Mouse (Mus musculus): ENCODE data around the gene Klrb1. TPM values are rescaled to one million over a fixed set of nuclear protein-coding genes. Genes with fewer than 3 reads are reported as not detected.
"Not testable (repeated sequence)": the region's sequence is repeated elsewhere in the genome, so short reads cannot be mapped to it uniquely, and the experiment has no call there.

Klrb1 gene
- 0.20 TPM in 1 of 2 replicates, not detected in the other for polyA plus RNA-seq (2015; fragmentation: Nextera tagmentation; extraction: Ambion mirVana)

DNA sequence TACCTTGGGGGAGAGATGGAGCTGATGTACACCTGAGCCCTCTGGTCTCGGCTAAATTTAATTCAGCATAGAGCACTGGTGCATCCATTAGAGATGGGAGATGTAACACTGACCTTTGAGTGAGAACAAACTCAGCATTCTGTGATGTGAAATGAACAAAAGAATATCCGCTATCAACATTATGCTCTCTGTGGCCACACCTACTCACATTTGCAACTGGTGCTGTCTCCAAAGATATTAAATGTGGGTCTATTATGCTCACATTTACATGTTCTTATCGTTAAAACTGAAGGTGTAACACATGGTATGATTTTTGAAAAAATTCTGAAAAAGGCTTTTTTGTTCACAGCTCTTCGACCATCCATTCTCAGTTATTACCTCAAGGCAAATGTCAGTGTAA, at the start of gene Klrb1:
Klrb1 (minus strand) TSS at position 101 of the 400 bp plus-strand sequence.
- H3K36me3 ChIP-seq: no peaks in the 10 kb centered on the region
- no peak within 1 kb of the TSS for H3K4me2 ChIP-seq (replicated peaks)
- 83% methylated on average over 4 of the region's 4 CpGs for WGBS
- no peak for ATAC-seq
- no peak within 1 kb of the TSS for H3K4me3 ChIP-seq (replicated peaks)
- no peaks in the 10 kb centered on the region for H3K9me3 ChIP-seq
- no peak within 1 kb of the TSS for H3K9ac ChIP-seq (replicated peaks)
- no peaks in the 10 kb centered on the region for H3K27me3 ChIP-seq
- H3K27ac ChIP-seq: no peak within 1 kb of the TSS
- H3K4me1 ChIP-seq (replicated peaks): no peaks in the 10 kb centered on the region

GRCm38 (mm10) chr6:128769481-128770253, 46.8 kb upstream of the Klrb1 start:
- no peaks in the 10 kb centered on the region for H3K36me3 ChIP-seq
- no peaks in the 10 kb centered on the region for H3K27me3 ChIP-seq
- ATAC-seq: no peak
- H3K4me1 ChIP-seq (replicated peaks): peaks cover 5% of the 10 kb centered on the region; the same call in 1 of the 2 replicates
- WGBS: 83% methylated on average over 10 of the region's 10 CpGs
- no peak overlapping the region for H3K4me3 ChIP-seq (replicated peaks)
- H3K27ac ChIP-seq: peak overlapping the region; percentile 11; the same call in 1 of the 2 replicates
- no peak overlapping the region for H3K4me2 ChIP-seq (replicated peaks)
- H3K9me3 ChIP-seq: no peaks in the 10 kb centered on the region
- H3K9ac ChIP-seq (replicated peaks): no peak overlapping the region

- no peaks in the 10 kb centered on the region for H3K9me3 ChIP-seq
- no peaks in the 10 kb centered on the region for H3K27me3 ChIP-seq
- no peak overlapping the region for H3K27ac ChIP-seq
- no peak overlapping the region for H3K4me3 ChIP-seq (replicated peaks)
- 82% methylated on average over 4 of the region's 4 CpGs for WGBS
- peaks cover 8% of the 10 kb centered on the region; the same call in 1 of the 2 replicates for H3K4me1 ChIP-seq (replicated peaks)
- no peak for ATAC-seq
- H3K36me3 ChIP-seq: no peaks in the 10 kb centered on the region
- no peak overlapping the region for H3K4me2 ChIP-seq (replicated peaks)
- H3K9ac ChIP-seq (replicated peaks): no peak overlapping the region
These were observed 45.2 kb upstream of the Klrb1 start for GRCm38 (mm10) chr6:128768047-128768446.

- H3K4me3 ChIP-seq (replicated peaks); H3K9me3 ChIP-seq; H3K9ac ChIP-seq (replicated peaks); H3K36me3 ChIP-seq; H3K27me3 ChIP-seq: not testable (repeated sequence)
- H3K27ac ChIP-seq: peak overlapping the region; percentile 57
- peaks cover 10% of the 10 kb centered on the region for H3K4me1 ChIP-seq (replicated peaks)
- WGBS: 63% methylated on average over 6 of the region's 6 CpGs
- 0 out of 2 replicates have a peak overlapping the region, but pooled peaks have one; percentile 8 for H3K4me2 ChIP-seq (replicated peaks)
- peak; percentile 47 for ATAC-seq
These were observed 43.8 kb upstream of the Klrb1 start for GRCm38 (mm10) chr6:128766486-128767254.

DNA sequence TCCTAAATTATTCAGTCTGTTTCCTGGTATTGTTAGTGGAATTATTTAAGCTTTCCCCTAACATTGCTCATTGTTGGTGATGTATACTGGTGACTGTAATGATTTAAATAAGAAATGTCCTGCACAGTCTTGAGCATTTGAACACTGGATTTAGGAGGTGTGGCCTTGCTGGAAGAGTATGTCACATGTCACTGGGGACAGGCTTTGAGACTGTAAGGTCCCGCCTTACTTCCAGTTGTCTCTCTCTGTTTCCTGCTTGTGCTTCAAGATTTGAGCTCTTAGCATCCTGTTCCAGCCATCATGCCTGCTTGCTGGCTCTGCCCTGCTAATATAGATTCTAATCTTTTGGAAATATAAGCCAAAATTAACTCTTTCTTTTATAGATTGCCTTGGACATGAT, 42.4 kb upstream of the Klrb1 start:
- no peak for ATAC-seq
- no peaks in the 10 kb centered on the region for H3K9me3 ChIP-seq

DNA sequence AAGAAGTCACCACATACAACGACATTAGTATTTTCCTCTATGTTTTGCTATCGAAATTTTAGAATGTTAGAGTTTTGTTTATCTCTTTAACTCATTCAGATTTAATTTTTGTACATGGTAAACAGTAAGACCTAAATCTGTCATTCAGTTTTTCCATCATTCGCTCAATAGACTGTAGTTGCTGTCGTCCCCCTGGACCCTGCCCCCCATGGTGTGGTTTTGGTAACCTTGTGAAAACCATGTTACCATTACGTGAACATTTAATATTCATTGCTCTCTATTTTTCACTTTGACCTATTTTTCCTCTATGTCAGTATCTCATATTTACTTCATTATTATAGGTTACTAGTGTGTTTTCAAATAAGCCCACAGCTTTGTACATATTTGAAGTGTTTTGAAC, 41.7 kb upstream of the Klrb1 start:
- Histone ChIP-seq H3K9ac (replicated peaks) (peak overlapping the region; percentile 49; the same call in 1 of the 2 replicates), H3K36me3 (no peaks in the 10 kb centered on the region), H3K4me2 (replicated peaks) (peak overlapping the region; percentile 46), H3K27me3 (no peaks in the 10 kb centered on the region), H3K27ac (peak overlapping the region; percentile 75), H3K4me3 (replicated peaks) (peak overlapping the region; percentile 59), H3K9me3 (no peaks in the 10 kb centered on the region), H3K4me1 (replicated peaks) (peaks cover 15% of the 10 kb centered on the region)
- ATAC-seq: no peak
- WGBS: 20% methylated on average over 5 of the region's 5 CpGs

More for the DNA sequence above, 42.4 kb upstream of the Klrb1 start:
- H3K27ac ChIP-seq: no peak overlapping the region
- H3K36me3 ChIP-seq: no peaks in the 10 kb centered on the region
- WGBS: 80% methylated on average over 1 of the region's 1 CpGs
- H3K4me3 ChIP-seq (replicated peaks): no peak overlapping the region
- H3K4me1 ChIP-seq (replicated peaks): peaks cover 15% of the 10 kb centered on the region
- H3K9ac ChIP-seq (replicated peaks): no peak overlapping the region
- no peaks in the 10 kb centered on the region for H3K27me3 ChIP-seq
- no peak overlapping the region for H3K4me2 ChIP-seq (replicated peaks)

GRCm38 (mm10) chr6:128763736-128764523, 41.1 kb upstream of the Klrb1 start:
- H3K36me3 ChIP-seq: no peaks in the 10 kb centered on the region
- 2% methylated on average over 30 of the region's 30 CpGs for WGBS
- no peaks in the 10 kb centered on the region for H3K9me3 ChIP-seq
- peaks cover 15% of the 10 kb centered on the region for H3K4me1 ChIP-seq (replicated peaks)
- peak overlapping the region; percentile 63 for H3K4me2 ChIP-seq (replicated peaks)
- peak overlapping the region; percentile 89 for H3K27ac ChIP-seq
- no peaks in the 10 kb centered on the region for H3K27me3 ChIP-seq
- H3K4me3 ChIP-seq (replicated peaks): peak overlapping the region; percentile 59
- peak; percentile 89 for ATAC-seq
- peak overlapping the region; percentile 72 for H3K9ac ChIP-seq (replicated peaks)

GRCm38 (mm10) chr6:128762892-128763670, 40.2 kb upstream of the Klrb1 start:
- peak overlapping the region; percentile 63 for H3K4me2 ChIP-seq (replicated peaks)
- H3K9me3 ChIP-seq, H3K36me3 ChIP-seq, H3K27me3 ChIP-seq, ATAC-seq: not testable (repeated sequence)
- peak overlapping the region; percentile 89 for H3K27ac ChIP-seq
- H3K4me1 ChIP-seq (replicated peaks): peaks cover 15% of the 10 kb centered on the region
- peak overlapping the region; percentile 72; the same call in 1 of the 2 replicates for H3K9ac ChIP-seq (replicated peaks)
- peak overlapping the region; percentile 59 for H3K4me3 ChIP-seq (replicated peaks)
- 74% methylated on average over 10 of the region's 10 CpGs for WGBS

- no peaks in the 10 kb centered on the region for H3K27me3 ChIP-seq
- whole genome bisulfite sequencing: 46% methylated on average over 5 of the region's 5 CpGs
- peak overlapping the region; percentile 65 for H3K4me3 ChIP-seq (replicated peaks)
- peak overlapping the region; percentile 51 for H3K4me2 ChIP-seq (replicated peaks)
- H3K36me3 ChIP-seq: no peaks in the 10 kb centered on the region
- no peak for ATAC-seq
- peak overlapping the region; percentile 48 for H3K27ac ChIP-seq
- H3K9ac ChIP-seq (replicated peaks): peak overlapping the region; percentile 52; the same call in 1 of the 2 replicates
- no peaks in the 10 kb centered on the region for H3K9me3 ChIP-seq
- H3K4me1 ChIP-seq (replicated peaks): peaks cover 10% of the 10 kb centered on the region
These were observed 38.3 kb upstream of the Klrb1 start for GRCm38 (mm10) chr6:128761144-128761540.

DNA sequence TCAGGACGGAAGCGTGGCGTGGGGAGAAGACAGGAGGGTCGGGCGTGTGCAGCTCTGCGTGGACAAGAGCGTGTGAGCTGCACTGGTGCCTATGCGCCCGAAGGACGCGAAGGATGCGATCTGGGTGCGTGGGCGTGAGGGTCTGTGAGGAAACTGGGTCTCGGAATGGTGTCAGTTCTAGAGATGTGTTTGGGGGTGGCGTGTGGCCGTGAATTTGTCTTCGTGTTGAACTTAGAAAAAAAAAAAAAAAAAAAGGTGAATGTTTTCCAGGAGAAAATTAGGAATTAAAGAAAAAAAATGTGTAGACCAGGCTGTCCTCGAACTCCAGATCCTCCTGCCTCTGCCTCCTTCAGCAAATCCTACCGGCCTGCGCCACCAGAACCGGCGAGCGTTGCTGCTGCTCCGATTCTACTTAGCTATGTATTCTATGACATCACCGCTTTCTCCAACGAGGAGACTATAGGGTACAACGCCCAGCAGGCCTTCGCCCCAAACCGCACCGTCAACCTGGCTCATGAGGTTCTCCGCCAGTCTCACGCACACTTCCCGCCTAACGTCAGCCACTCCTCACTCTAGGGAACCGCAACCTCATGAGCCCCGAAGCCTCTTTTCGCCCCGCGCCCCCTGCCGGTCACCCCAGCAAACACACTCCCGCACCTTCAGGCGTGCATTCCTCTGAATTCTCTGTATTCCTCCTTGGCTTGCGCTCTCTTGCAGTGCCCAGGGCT, 37.7 kb upstream of the Klrb1 start:
- WGBS: under 1% methylated on average over 44 of the region's 44 CpGs
- H3K9me3 ChIP-seq, H3K27me3 ChIP-seq, H3K36me3 ChIP-seq: not testable (repeated sequence)
- Histone ChIP-seq H3K9ac (replicated peaks) (peak overlapping the region; percentile 78), H3K4me3 (replicated peaks) (peak overlapping the region; percentile 65), H3K4me1 (replicated peaks) (peaks cover 10% of the 10 kb centered on the region), H3K4me2 (replicated peaks) (peak overlapping the region; percentile 51), H3K27ac (peak overlapping the region; percentile 87)
- peak; percentile 81 for ATAC-seq
